ENCODE assay signal across 8 mouse cellular contexts in the genomic region with DNA sequence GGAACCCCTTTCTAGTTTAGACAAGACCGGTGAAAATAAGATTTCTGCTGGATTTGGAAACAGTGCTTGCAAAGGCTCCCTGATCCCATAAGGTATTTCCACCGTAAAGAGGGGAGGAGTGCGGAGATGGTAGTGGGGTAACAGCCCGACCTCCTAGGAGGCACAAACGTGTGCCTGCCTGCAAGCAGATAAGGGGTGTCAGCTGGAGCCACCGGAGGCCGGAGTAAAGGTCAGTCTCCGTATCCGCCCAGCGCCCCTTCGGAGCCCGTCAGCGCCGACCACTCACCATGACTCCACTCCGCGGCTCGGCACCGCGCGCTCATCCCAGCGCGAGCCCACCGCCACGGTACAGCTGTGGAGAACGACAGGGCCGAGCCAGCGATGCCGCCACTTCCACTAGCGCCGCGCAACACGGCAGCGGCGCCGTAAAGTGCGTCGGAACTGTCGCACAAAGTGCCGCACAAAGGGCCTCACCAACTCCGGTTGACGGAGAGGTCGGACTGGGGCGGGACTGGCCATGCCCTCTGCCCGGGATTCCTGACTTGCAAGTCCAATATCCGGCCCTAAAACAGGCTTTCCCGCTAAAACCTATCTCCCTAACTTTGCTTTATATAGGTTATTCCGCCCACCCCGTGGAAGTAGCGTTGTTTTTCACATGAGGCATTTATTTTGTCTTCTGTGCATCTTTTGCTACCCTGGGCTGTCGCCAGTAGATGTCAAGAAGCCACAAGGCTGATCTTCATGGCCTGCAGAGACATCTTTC. TPM values are rescaled to one million over a fixed set of nuclear protein-coding genes. Genes with fewer than 3 reads are reported as not detected.
DNase-seq lines count a peak whose midpoint lies in the region; ATAC-seq lines count a peak whose summit lies in the region.

A gene (minus strand): TSS at position 422 of the 763 bp plus-strand sequence.

- peak within 1 kb of the TSS; percentile 77 for H3K27ac ChIP-seq in hindbrain, embryonic 14.5 days

- H3K9ac ChIP-seq in hindbrain, embryonic 14.5 days = peak within 1 kb of the TSS; percentile 85

- no peaks in the 10 kb centered on the region for H3K27me3 ChIP-seq in hindbrain, embryonic 14.5 days (ENCODE audit: control insufficient read depth, insufficient read depth, low read length)

- H3K9me3 ChIP-seq in hindbrain, embryonic 14.5 days (ENCODE audit: control insufficient read depth, low read length) = no peaks in the 10 kb centered on the region

- peak; percentile 96 for ATAC-seq in hindbrain, embryonic 14.5 days (ENCODE audit: low FRiP score)

- H3K4me2 ChIP-seq in hindbrain, embryonic 14.5 days (replicated peaks) = peak within 1 kb of the TSS; percentile 61

- DNase-seq in R1 (ENCODE audit: low read depth, low spot score) = peak; percentile 92
- peak; percentile 98 for DNase-seq in cerebellum, postnatal 25 days
- peak; percentile 94 to 99 for DNase-seq in frontal cortex, postnatal 25 days (ENCODE audit: low spot score in 2 of 2)
- peak; percentile 93 for DNase-seq in hindbrain, embryonic 14.5 days (ENCODE audit: low spot score)
- DNase-seq in layer of hippocampus, postnatal 36 days = peak; percentile 93 to 94
- peak; percentile 97 for DNase-seq in lung, postnatal 36 days
- peak; percentile 95 for DNase-seq in retina, postnatal 1 day
- DNase-seq in urinary bladder, adult 18-20 months (ENCODE audit: low spot score in 2 of 2) = peak; percentile 88 to 97

- WGBS in hindbrain, embryonic 14.5 days = under 1% methylated on average over 50 of the region's 50 CpGs

- peaks cover 17% of the 10 kb centered on the region for H3K4me1 ChIP-seq in hindbrain, embryonic 14.5 days (replicated peaks; ENCODE audit: control insufficient read depth, insufficient read depth, low read length)

- H3K4me3 ChIP-seq in hindbrain, embryonic 14.5 days (replicated peaks; ENCODE audit: low read length) = peak within 1 kb of the TSS; percentile 74

- peaks cover 31% of the 10 kb centered on the region for H3K36me3 ChIP-seq in hindbrain, embryonic 14.5 days (replicated peaks; ENCODE audit: control insufficient read depth, insufficient read depth)

RNA-seq across cellular contexts. Expression of the gene that starts here (rescaled TPM):
- 126 and 156 TPM in 2 replicates for polyA plus RNA-seq in hindbrain, embryonic 14.5 days (2014; fragmentation: Nextera tagmentation; extraction: Ambion mirVana)
- 10 to 100 TPM; 47.8 to 49.5 TPM for total RNA-seq in layer of hippocampus, postnatal 36 days (2021)

Comparison
In these comparisons a context has a peak if more than half of its experiments do, and no peak if none do; other contexts are left out.
1. Peak in every context shown above with its lines: DNase-seq, ATAC-seq, H3K4me3 ChIP-seq and H3K27ac ChIP-seq.